Mouse (Mus musculus) kidney, postnatal 0 days (tissue): ENCODE data around the gene Gprin1. TPM values are rescaled to one million over a fixed set of nuclear protein-coding genes. Genes with fewer than 3 reads are reported as not detected.

Experiments used
- ATAC-seq: fragments of 200-750 bp; cut with Nextera tagmentation; replicated peaks from 2 replicates; pipeline ENCODE4 v1.8.0; 2017; ENCODE audit warnings: low read depth, moderate number of reproducible peaks, moderate TSS enrichment, moderate library complexity; ENCODE audit not compliant: low FRiP score
- DNase-seq: peaks from one replicate; pipeline ENCODE4 v3.0.0-alpha.2; 2016; ENCODE audit warnings: low spot score
- H3K27ac ChIP-seq: fragments of 300-500 bp; sonication (generic); 2 replicates; pipeline ENCODE4 v1.5.1; 2014; ENCODE audit warnings: mild to moderate bottlenecking
- H3K27me3 ChIP-seq: fragments of 300-500 bp; sonication (generic); 2 replicates; pipeline ENCODE4 v1.6.1; 2014; ENCODE audit warnings: low read length, mixed read lengths; ENCODE audit not compliant: insufficient read depth
- H3K36me3 ChIP-seq: fragments of 300-500 bp; sonication (generic); 2 replicates; pipeline ENCODE4 v1.6.1; 2014; ENCODE audit warnings: low read length, mixed read lengths; ENCODE audit not compliant: insufficient read depth
- H3K4me1 ChIP-seq: fragments of 300-500 bp; sonication (generic); replicated peaks from 2 replicates; pipeline ENCODE4 v1.6.1; 2014; ENCODE audit warnings: antibody characterized with exemption, low read length, mixed read lengths; ENCODE audit not compliant: insufficient read depth
- H3K4me2 ChIP-seq: fragments of 300-500 bp; sonication (generic); 2 replicates; pipeline ENCODE4 v1.6.1; 2014; ENCODE audit warnings: mild to moderate bottlenecking, low read length, moderate library complexity, mixed read lengths
- H3K4me3 ChIP-seq: fragments of 300-500 bp; sonication (generic); replicated peaks from 2 replicates; pipeline ENCODE4 v1.5.1; 2014; ENCODE audit warnings: low read depth, low read length
- H3K9ac ChIP-seq: fragments of 300-500 bp; sonication (generic); 2 replicates; pipeline ENCODE4 v1.6.1; 2014; ENCODE audit warnings: low read depth, low read length
- H3K9me3 ChIP-seq: fragments of 300-500 bp; sonication (generic); replicated peaks from 2 replicates; pipeline ENCODE4 v1.6.1; 2016; ENCODE audit warnings: low read length, inconsistent platforms, mixed read lengths
- CTCF ChIP-seq: IDR thresholded peaks from 2 replicates; pipeline ENCODE4 v1.5.1; 2016; ENCODE audit warnings: antibody characterized with exemption, low read depth, mild to moderate bottlenecking, moderate library complexity
- WGBS: fragments of 180-500 bp; shearing (Covaris S2); extraction: QIAGEN DNeasy Blood & Tissue Kit; methylation state at CpG from one replicate; pipeline ENCODE4 v1.1.7; 2014; 5-methylcytosine and 5-hydroxymethylcytosine counted together
- polyA plus RNA-seq: library from polyadenylated mRNA; unstranded; fragments of >200 nt; fragmentation: Nextera tagmentation; extraction: Ambion mirVana; gene quantifications from 2 replicates; pipeline ENCODE4 v1.2.1, GENCODE M21; 2015

The Gprin1 gene
- polyA plus RNA-seq, 1 experiment from 2014 or later: 0.14 TPM

DNA sequence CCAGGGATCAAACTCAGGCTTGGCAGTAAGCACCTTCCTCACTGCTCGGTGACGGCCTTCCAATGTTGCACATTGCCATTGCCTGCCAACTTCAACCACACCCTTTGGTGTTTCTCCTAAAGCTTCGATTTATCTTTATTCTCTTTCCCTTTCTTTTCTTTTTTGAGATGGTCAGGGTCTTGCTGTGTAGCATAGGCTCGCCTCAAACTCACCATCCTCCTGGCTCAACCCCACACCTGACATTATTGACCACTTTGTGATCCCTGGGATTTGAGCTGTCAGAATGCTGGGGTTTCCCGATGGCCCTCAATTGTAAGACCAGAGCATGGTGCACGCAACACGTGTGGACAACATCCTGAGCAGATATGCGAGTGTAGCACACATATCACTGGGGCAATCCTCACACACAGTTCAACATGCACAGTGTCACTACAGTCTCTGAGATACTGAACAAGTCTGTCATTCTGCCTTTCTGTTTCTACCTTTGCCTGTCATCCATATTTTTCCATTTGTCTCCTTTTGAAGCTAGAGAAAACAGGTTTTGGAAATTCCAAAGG is 6.6 kb upstream of the Gprin1 start:
- no peak overlapping the region for H3K4me2 ChIP-seq
- DNase-seq: no peak
- 90% methylated on average over 8 of the region's 8 CpGs for WGBS
- peaks cover 6% of the 10 kb centered on the region; the same call in 1 of the 2 replicates for H3K4me1 ChIP-seq
- H3K9me3 ChIP-seq: no peaks in the 10 kb centered on the region
- TF ChIP-seq CTCF: no peak
- H3K9ac ChIP-seq: no peak overlapping the region
- no peak for ATAC-seq
- no peak overlapping the region for H3K4me3 ChIP-seq
- no peak overlapping the region for H3K27ac ChIP-seq
- no peaks in the 10 kb centered on the region for H3K36me3 ChIP-seq
- 0 out of 2 replicates have a peak, but pooled peaks cover 6% of the 10 kb centered on the region for H3K27me3 ChIP-seq

DNA sequence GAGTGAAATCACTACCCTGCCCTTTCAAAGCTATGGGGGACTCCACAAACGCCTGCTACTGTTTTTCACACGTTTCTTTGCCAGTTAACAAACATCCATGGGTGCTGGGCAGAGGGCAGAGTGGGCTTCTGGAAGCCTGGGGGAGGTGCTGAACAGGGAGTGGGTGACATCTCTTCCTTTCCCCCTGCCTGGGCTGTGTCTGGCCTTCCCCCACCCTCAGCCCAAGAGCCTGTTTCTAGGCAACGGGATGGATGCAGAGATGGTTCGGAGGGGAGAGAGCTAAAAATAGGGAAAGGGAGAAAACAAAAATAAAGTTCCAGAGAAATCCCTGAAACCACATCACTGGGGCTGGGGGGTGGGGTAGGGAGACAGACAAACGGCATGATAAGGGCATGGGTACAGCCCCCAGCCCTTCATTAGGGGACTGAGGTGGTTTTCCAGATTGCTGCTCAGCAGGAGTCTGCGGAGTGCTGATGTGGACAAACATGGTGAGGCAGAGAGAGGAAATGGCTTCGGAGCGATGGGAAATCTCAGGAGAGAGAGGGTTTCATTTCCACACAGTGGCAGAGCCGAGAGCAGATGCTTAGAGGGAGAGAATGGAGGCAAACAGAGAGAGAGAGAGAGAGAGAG is 5.6 kb upstream of the Gprin1 start:
- Histone ChIP-seq H3K27ac (no peak overlapping the region), H3K4me1 (peaks cover 6% of the 10 kb centered on the region; the same call in 1 of the 2 replicates), H3K9me3 (no peaks in the 10 kb centered on the region), H3K4me2 (no peak overlapping the region), H3K27me3 (peaks cover 8% of the 10 kb centered on the region; the same call in 1 of the 2 replicates), H3K9ac (no peak overlapping the region), H3K4me3 (no peak overlapping the region), H3K36me3 (no peaks in the 10 kb centered on the region)
- no peak for TF ChIP-seq CTCF
- WGBS: 29% methylated on average over 9 of the region's 9 CpGs
- DNase-seq (no peak), ATAC-seq (no peak)

DNA sequence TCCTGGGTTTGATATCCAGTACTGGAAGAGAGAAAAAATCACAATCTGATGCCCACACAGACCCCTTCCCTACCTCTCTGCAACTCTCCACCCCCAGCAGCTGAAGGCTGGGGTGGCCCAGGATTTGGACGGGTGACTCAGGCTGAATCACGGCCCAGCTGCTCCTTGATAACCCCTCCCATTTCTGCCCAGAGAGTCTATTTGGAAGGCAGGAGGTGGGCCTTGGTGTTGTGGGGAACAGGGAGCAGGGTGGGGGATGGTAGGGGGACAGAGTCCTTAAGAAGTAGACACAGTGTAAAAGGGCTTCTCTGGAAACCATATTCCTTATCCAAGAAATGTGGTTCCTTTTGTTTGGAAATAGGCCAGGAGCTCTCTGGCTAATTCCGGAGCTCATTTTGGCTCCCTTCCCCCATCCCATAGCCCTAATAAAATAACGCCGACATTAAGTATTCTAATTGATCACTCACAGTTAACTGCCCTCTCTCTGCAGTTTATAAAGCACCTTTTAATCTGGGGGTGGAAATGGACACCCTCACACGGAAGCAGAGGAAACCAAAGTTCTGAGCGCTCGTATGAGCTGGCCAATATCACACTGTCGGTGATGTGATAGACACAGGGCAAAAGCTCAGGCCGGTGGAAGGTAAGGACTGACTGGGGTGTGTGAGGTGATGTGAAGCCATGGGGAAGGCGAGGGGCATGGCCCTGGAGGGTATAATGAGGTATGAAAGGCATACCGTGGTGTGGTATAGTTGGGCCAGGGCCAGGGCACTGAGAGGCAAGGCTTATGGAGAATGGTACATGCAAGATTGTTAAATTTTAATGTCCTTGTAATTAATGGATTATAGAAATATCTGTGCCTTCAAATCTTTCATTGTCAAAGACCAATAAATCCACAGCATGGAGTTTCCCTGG is 4.8 kb upstream of the Gprin1 start:
- Histone ChIP-seq H3K27me3 (peaks cover 9% of the 10 kb centered on the region), H3K9ac (no peak overlapping the region), H3K4me2 (no peak overlapping the region), H3K27ac (no peak overlapping the region), H3K36me3 (no peaks in the 10 kb centered on the region), H3K4me3 (no peak overlapping the region), H3K4me1 (peaks cover 12% of the 10 kb centered on the region; the same call in 1 of the 2 replicates), H3K9me3 (no peaks in the 10 kb centered on the region)
- TF ChIP-seq CTCF: no peak
- no peak for DNase-seq
- no peak for ATAC-seq
- 42% methylated on average over 12 of the region's 12 CpGs for WGBS

DNA sequence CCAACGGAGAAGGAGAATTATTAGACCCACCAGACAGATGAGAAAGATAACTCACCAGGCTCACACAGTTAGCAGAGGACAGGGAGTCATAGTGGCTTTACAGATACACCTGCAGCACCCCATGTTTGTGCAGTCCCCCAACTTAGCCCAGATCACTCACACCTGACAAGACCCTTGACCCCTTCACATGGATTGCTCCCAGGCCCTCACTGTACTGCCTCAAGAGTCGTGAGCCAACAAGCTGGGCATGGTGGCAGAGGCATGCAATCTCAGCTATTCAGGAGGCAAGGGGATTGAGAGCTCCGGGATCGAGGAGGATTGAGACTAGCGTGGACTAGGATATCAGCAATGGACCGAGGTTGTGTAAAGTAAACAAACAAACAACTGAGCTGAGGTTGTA is 4.1 kb upstream of the Gprin1 start:
- Histone ChIP-seq H3K4me2 (no peak overlapping the region), H3K36me3 (no peaks in the 10 kb centered on the region), H3K9me3 (no peaks in the 10 kb centered on the region), H3K9ac (no peak overlapping the region), H3K4me3 (no peak overlapping the region), H3K27ac (no peak overlapping the region), H3K4me1 (peaks cover 9% of the 10 kb centered on the region; the same call in 1 of the 2 replicates), H3K27me3 (peaks cover 8% of the 10 kb centered on the region)
- 67% methylated on average over 6 of the region's 6 CpGs for WGBS
- DNase-seq (no peak), ATAC-seq (no peak)
- no peak for TF ChIP-seq CTCF

DNA sequence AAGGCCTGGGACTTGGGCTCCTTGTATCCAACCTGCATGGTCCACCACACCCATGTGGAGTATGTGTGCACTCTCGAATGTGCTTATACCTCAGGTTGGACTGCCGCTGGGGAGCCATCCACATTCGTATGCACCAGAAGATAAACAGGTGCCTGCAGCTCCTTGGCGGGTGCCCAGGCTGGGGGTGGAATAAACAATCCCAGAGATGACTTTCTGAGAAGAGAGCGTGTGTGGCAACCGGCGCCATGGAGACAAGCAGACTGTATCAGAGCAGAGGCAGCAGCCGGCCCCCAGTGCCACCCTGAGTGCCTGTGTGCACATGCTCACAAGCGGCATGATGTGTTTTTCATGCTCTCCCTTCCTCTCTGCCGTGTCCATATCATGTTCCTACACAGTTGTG is 3.0 kb upstream of the Gprin1 start:
- Histone ChIP-seq H3K27me3 (peaks cover 8% of the 10 kb centered on the region), H3K27ac (no peak overlapping the region), H3K9ac (no peak overlapping the region), H3K4me3 (no peak overlapping the region), H3K4me2 (no peak overlapping the region), H3K36me3 (no peaks in the 10 kb centered on the region), H3K9me3 (no peaks in the 10 kb centered on the region), H3K4me1 (peaks cover 6% of the 10 kb centered on the region; the same call in 1 of the 2 replicates)
- ATAC-seq: no peak
- no peak for DNase-seq
- 69% methylated on average over 10 of the region's 10 CpGs for WGBS
- no peak for TF ChIP-seq CTCF

DNA sequence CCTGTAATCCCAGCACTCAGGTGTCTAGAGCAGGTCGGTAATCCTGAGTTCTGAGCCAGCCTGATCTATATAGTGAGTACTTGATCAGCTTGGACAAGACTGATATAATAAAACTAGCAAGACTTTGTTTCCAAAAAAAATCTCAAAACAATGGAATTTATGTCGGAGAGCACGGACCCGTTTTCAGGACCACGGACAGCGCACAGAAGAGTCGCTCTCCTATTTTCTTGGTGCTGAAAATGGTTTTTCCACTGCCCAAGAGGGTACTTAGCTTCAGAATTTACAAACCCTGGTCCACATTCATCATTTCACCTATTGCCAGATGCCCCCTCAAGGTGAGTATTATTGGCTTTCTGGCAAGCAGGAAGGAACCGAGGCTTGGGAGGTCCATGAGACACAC is 1.0 kb upstream of the Gprin1 start:
- Histone ChIP-seq H3K9me3 (no peaks in the 10 kb centered on the region), H3K36me3 (no peaks in the 10 kb centered on the region), H3K9ac (no peak overlapping the region), H3K27ac (no peak overlapping the region), H3K4me1 (peaks cover 6% of the 10 kb centered on the region; the same call in 1 of the 2 replicates), H3K27me3 (peaks cover 8% of the 10 kb centered on the region), H3K4me3 (no peak overlapping the region), H3K4me2 (no peak overlapping the region)
- no peak for TF ChIP-seq CTCF
- peak; percentile 46 for DNase-seq
- no peak for ATAC-seq
- WGBS: 4% methylated on average over 8 of the region's 8 CpGs
